Mouse (Mus musculus): Measurements from ENCODE around the gene Naga.

DNA sequence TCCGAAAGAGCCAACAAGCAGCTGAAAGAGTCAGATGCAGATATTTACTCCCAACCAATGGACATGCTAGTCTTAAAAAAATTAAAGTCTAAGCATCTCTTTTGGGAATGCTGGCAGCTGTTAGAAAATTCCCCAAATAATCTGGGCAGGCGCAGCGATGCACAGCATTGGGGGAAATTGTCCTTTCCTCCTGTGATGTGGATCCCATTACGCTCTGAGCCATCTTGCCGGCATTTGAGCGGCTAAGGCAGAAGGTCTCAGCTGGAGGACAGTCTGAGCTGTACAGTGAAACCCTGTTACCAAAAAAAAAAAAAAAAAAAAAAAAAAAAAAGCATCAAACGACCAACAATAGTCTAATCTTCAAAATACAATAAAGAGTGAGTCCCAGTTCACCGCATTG lies 16.5 kb downstream of the Naga start:
- TF ChIP-seq CTCF (IDR thresholded peaks at IDR 0.05; ENCODE audit: low read depth) (no peak), EP300 (IDR thresholded peaks at IDR 0.05; ENCODE audit: low read depth) (no peak)

Data from heart, postnatal 0 days (tissue).